Mouse (Mus musculus): ENCODE measurements around the gene Camta1.

Gene Camta1

GRCm38 (mm10) chr4:151001397-151001796 is 860.3 kb downstream of the Camta1 start:
- DNase-seq (ENCODE audit: low spot score in 2 of 2), result no peak

GRCm38 (mm10) chr4:150998626-150999025 is 863.0 kb downstream of the Camta1 start:
- DNase-seq (ENCODE audit: low spot score in 2 of 2), result no peak

DNA sequence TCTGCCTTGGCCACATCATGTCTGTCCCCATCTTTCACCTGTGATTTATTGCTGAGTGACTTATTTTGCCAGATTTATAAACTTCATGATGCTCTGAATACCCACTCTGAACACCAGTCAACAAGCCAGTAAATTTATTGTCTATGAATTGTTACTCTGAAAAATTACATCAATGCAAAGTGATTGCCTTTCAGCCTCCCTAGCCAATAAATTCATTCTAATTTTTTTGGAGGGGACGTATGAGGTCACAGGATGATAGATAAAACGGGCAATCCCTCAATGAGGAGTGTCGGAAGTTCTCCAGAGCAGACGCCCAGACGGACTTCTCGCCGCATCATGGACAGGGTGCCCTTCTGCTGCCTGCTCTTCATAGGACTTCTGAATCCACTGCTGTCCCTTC is 864.9 kb downstream of the Camta1 start, which contains the start of gene Uts2:
Gene Uts2 (plus strand): TSS at position 301 of the 400 bp plus-strand sequence.
- DNase-seq (ENCODE audit: low spot score in 2 of 2), result no peak

DNA sequence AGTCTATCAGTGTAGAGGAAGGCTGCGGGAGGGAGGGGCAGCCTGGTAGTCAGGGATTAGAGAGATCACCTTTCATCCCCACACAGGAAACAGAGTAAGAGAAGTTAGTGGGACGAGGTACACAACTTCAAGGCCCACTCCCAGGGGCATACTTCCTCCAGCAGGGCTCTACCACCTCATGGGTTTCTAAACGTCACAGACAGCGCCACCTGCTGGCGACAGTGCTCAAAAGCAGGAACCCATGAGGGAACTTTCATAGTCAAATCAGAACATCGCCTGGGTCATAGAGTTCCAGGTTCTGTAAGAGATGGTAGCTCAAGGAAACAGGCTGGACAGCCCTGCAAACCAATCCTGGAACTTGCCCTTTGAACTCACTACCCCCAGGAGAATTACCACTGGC is 871.5 kb downstream of the Camta1 start:
- no peak for DNase-seq (ENCODE audit: low spot score in 2 of 2)

GRCm38 (mm10) chr4:150980153-150980552 is 881.5 kb downstream of the Camta1 start:
- no peak for DNase-seq (ENCODE audit: low spot score in 2 of 2)

GRCm38 (mm10) chr4:150979455-150979854 is 882.2 kb downstream of the Camta1 start:
- no peak for DNase-seq (ENCODE audit: low spot score in 2 of 2)

GRCm38 (mm10) chr4:150978156-150978910 is 883.3 kb downstream of the Camta1 start:
- DNase-seq (ENCODE audit: low spot score in 2 of 2), result no peak

- no peak for DNase-seq (ENCODE audit: low spot score in 2 of 2)
Measured at GRCm38 (mm10) chr4:150975145-150975544, 886.5 kb downstream of the Camta1 start.

GRCm38 (mm10) chr4:150973264-150973663 is 888.4 kb downstream of the Camta1 start:
- no peak for DNase-seq (ENCODE audit: low spot score in 2 of 2)

DNA sequence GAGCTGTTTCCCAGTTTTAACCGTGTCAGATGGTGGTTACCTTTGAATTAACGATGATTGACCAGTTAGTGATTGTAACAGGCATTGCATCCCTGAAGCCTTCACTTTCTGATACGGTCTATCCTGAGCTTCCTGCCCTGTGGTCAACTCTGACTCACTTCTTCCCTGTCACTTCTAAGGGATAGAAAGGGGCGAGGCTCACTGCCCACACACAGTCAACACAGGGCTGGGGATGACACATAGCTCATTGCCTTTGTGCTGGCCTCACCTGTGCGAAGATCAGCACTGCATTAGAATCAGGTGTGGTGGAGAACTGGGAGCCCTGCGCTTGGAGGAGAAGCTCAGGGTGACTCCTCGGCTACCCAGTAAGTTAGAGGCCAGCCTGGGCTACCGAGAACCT is 892.7 kb downstream of the Camta1 start:
- DNase-seq (ENCODE audit: low spot score in 2 of 2), result no peak

DNA sequence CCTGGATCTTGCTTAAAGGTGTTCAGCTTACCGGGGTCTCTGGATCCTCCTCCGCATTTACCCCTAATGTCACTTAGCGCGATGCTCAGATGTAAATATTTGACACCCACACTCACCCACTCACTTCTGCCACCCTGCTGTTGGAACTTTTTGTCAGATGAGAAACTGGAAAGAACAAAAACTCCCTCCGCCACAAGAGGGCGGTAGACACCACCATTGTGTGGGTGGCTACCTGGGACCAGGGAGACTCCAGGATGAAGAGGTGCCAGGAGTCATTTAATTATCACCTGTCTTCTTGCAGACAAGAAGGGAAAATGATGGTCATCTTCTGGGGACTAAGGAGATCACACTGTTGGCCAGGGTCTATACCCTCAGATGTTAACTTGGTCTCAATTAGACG is 895.1 kb downstream of the Camta1 start:
- peak in 1 of 2 experiments; percentile 48 for DNase-seq (ENCODE audit: low spot score in 2 of 2)

DNA sequence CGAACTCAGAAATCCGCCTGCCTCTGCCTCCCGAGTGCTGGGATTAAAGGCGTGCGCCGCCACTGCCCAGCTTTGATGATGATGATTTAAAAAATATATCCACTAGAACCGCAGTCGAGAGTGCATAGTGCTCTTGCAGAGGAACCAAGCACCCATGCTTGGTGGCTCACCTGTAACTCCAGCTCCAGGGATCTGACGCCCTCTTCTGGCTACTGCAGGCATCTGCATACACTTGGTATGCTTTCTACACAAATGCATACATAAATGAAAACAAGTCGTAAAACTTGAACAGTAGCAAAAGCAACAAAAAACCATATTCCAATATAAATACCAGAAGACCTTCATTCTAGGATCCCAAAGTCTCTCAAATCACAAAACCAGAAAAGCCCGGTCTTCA is 896.1 kb downstream of the Camta1 start:
- no peak for DNase-seq (ENCODE audit: low spot score in 2 of 2)

GRCm38 (mm10) chr4:150964635-150965554 is 896.8 kb downstream of the Camta1 start:
- peak; percentile 64 to 82 for DNase-seq (ENCODE audit: low spot score in 2 of 2)

GRCm38 (mm10) chr4:150963711-150964110 is 898.0 kb downstream of the Camta1 start:
- DNase-seq (ENCODE audit: low spot score in 2 of 2), result no peak

- DNase-seq (ENCODE audit: low spot score in 2 of 2), result no peak
Measured at GRCm38 (mm10) chr4:150962231-150962630, 899.4 kb downstream of the Camta1 start.

- DNase-seq (ENCODE audit: low spot score in 2 of 2), result no peak
Measured at GRCm38 (mm10) chr4:150958536-150958935, 903.1 kb downstream of the Camta1 start.

- no peak for DNase-seq (ENCODE audit: low spot score in 2 of 2)
Measured at GRCm38 (mm10) chr4:150957106-150957458, 904.6 kb downstream of the Camta1 start.

DNA sequence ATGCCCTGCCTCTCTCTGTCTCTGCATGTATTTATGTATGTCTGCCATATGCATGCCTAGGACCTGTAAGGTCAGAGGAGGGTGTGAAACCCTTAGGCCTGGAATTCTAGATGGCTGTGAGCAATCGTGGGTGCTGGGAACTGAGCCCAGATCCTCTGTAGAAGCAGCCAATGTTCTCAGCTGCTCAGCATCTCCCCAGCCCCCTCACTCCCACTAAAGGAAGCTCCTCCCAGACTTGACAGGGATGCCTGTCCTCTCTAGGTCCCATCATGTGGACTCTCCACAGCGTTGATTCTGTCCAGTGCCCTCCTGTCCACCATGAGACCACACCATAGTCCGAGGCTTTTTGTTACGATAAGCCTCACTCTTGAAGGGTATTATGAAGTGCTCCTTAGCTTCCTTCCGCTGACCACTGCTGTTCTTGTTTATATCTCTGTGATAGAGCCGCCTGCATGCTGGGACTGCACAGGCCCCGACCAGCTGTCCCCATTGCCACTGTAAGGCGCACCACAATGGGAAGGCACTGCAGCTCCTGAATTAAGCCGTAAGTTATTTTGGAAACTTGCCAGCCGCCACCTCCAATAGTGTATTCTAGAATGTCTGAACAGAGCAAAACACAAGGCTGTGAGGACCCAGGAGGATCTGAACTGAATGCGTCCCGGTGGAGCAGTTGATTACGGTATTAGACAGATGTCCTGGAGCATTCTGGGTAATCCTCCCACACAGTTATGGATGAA is 905.1 kb downstream of the Camta1 start:
- DNase-seq (ENCODE audit: low spot score in 2 of 2), result no peak

GRCm38 (mm10) chr4:150950972-150951371 is 910.7 kb downstream of the Camta1 start:
- no peak for DNase-seq (ENCODE audit: low spot score in 2 of 2)

DNA sequence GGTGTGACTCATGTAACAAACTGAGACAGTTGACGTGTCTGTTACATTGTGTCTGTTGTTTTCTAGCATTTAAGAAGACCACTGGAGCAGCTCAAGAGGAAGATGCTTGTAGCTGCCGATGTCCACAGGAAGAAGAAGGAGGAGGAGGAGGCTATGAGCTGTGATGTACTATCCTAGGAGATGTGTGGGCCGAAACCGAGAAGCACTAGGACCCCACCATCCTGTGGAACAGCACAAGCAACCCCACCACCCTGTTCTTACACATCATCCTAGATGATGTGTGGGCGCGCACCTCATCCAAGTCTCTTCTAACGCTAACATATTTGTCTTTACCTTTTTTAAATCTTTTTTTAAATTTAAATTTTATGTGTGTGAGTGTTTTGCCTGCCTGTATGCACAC is 917.0 kb downstream of the Camta1 start:
- DNase-seq (ENCODE audit: low spot score in 2 of 2), result no peak

DNA sequence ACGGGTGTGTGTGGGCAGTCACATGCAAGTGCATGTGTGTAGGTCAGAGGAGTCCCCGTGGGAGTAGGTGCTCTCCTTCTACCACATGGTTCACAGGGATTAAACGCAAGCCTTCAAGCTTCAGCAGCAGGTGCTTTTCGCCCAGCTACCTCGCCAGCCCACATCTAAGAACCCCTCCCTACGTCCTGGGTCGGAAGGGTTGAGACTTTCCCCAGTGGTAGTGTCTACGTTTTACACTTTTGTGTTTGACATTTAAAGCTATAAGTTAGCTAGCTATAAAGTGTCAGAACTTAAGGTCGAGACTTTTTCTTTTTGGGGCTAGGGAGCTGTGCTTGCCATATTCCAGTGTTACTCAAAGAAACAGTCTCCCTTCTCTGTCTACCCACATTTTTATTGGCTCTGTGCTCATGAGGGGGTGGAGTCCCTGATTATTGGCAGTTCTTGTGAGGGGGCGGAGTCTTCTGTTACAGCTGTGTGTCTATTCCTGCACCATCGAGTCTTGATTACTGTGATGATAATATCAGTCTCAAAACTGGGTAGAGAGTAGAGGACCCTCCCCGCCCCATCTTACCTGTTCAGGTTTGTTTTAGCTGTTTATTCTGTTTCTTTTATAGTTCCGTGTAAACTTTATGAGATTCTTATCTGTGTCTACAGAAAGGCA is 921.6 kb downstream of the Camta1 start:
- no peak for DNase-seq (ENCODE audit: low spot score in 2 of 2)

- no peak for DNase-seq (ENCODE audit: low spot score in 2 of 2)
Measured at GRCm38 (mm10) chr4:150938063-150938452, 923.6 kb downstream of the Camta1 start.

Measured in frontal cortex, postnatal 14 days (tissue).